ENCODE assay signal across 12 mouse cellular contexts in genomic region chr11:107578226-107578625, GRCm38 (mm10). TPM values are rescaled to one million over a fixed set of nuclear protein-coding genes. Genes with fewer than 3 reads are reported as not detected.
DNase-seq lines count a peak whose midpoint lies in the region; ATAC-seq and TF ChIP-seq lines count a peak whose summit lies in the region.
"Had no signal": no experiment of that assay in that cellular context is flagged by ENCODE, and none has a peak within 500 bp of the region (broad histone marks: within the 10 kb centered on the region; RNA-seq: fewer than 3 reads in every experiment).

No protein-coding gene starts in this region.

- no peaks in the 10 kb centered on the region; the same call in none of the 2 replicates for H3K36me3 ChIP-seq in kidney, adult 2 months (ENCODE audit: control insufficient read depth, insufficient read depth, low read length)

- WGBS in kidney, adult 2 months: 35% methylated on average over 7 of the region's 7 CpGs

- H3K4me3 ChIP-seq in kidney, adult 2 months (ENCODE audit: insufficient read depth, low read depth, low read length): no peak overlapping the region
- H3K4me3 ChIP-seq in embryonic fibroblast, embryonic 13.5 days (ENCODE audit: insufficient read depth, low read length): no peak overlapping the region
- H3K4me3 ChIP-seq: forebrain, embryonic 15.5 days; limb, embryonic 15.5 days had no signal

- TF ChIP-seq CTCF in kidney, adult 2 months (conservative IDR thresholded peaks at IDR 0.05; ENCODE audit: insufficient read depth, insufficient read length, low read depth, low read length): no peak
- no peak for TF ChIP-seq CTCF in embryonic fibroblast, embryonic 13.5 days (IDR thresholded peaks at IDR 0.05; ENCODE audit: borderline replicate concordance, insufficient read depth, low read length)

- peak; percentile 55 for DNase-seq in kidney, adult 2 months
- DNase-seq in kidney, adult 11 months: no peak
- DNase-seq in kidney, postnatal 14 days: peak; percentile 61
- DNase-seq in retina, embryonic 14.5 days (ENCODE audit: low spot score): peak; percentile 57
- DNase-seq in right cerebral cortex, adult 18-20 months: no peak
- DNase-seq: adrenal gland, postnatal 25 days; cerebellum, adult 9-10 months; liver, postnatal 0 days had no signal

- H3K27ac ChIP-seq in kidney, adult 2 months (ENCODE audit: insufficient read depth, low read depth, low read length): peak overlapping the region; percentile 41; the same call in 1 of the 2 replicates
- H3K27ac ChIP-seq in embryonic fibroblast, embryonic 13.5 days (ENCODE audit: insufficient read depth, low read length): peak overlapping the region; percentile 90
- H3K27ac ChIP-seq: forebrain, embryonic 15.5 days; limb, embryonic 15.5 days had no signal

- H3K4me1 ChIP-seq in kidney, adult 2 months (ENCODE audit: control insufficient read depth, insufficient read depth, low read length): peaks cover 11% of the 10 kb centered on the region
- peaks cover 12% of the 10 kb centered on the region for H3K4me1 ChIP-seq in embryonic fibroblast, embryonic 13.5 days (ENCODE audit: control insufficient read depth, insufficient read depth, low read length)
- H3K4me1 ChIP-seq: forebrain, embryonic 15.5 days had no signal

- TF ChIP-seq POLR2A in kidney, adult 2 months (IDR thresholded peaks at IDR 0.05; ENCODE audit: low read depth, low read length): no peak
- TF ChIP-seq POLR2A in embryonic fibroblast, embryonic 13.5 days (IDR thresholded peaks at IDR 0.05; ENCODE audit: low read depth, low read length): no peak

- no peaks in the 10 kb centered on the region for H3K27me3 ChIP-seq in kidney, adult 2 months (replicated peaks; ENCODE audit: control insufficient read depth, insufficient read depth, low read length)
- H3K27me3 ChIP-seq: forebrain, embryonic 15.5 days; limb, embryonic 15.5 days had no signal

- ATAC-seq in activated CD4-positive, CD25-positive, alpha-beta regulatory T cell, adult 4 months: no peak
- ATAC-seq: forebrain, embryonic 15.5 days; liver, postnatal 0 days had no signal

RNA-seq across cellular contexts. Expression of gene Helz, which starts 30.5 kb away (rescaled TPM):
- polyA plus RNA-seq in kidney, adult 2 months (2012; rRNA removed): 16.3 and 18.8 TPM in 2 replicates
- 32.2 and 32.3 TPM in 2 replicates for polyA plus RNA-seq in embryonic fibroblast, embryonic 13.5 days (2011; ENCODE audit: insufficient read length, low read depth, missing spikeins)
- polyA plus RNA-seq in activated CD4-positive, CD25-positive, alpha-beta regulatory T cell, adult 4 months (2017; shearing (Covaris generic)): 10 to 100 TPM; 23.9 to 30.6 TPM

Comparison
In these comparisons a context has a peak if more than half of its experiments do, and no peak if none do; other contexts are left out.
1. DNase-seq: peak in kidney, adult 2 months (single experiment), kidney, postnatal 14 days (single experiment) and retina, embryonic 14.5 days (single experiment); none in kidney, adult 11 months (single experiment) and right cerebral cortex, adult 18-20 months (single experiment).